Mouse (Mus musculus): ENCODE measurements around the gene 2310030G06Rik.

- no peak for TF ChIP-seq GATA1 (IDR thresholded peaks at IDR 0.05; ENCODE audit: borderline replicate concordance, low read length)
- no peak for TF ChIP-seq FLI1 (IDR thresholded peaks at IDR 0.05; ENCODE audit: low read length)
Observed at GRCm38 (mm10) chr9:50695153-50695552, 51.2 kb downstream of the 2310030G06Rik start.

Data from megakaryocyte, embryonic 14.5 days (primary cell).